Mouse (Mus musculus) neural tube, embryonic 15.5 days (tissue): ENCODE data around the gene Trim47. TPM values are rescaled to one million over a fixed set of nuclear protein-coding genes. Genes with fewer than 3 reads are reported as not detected.

Experiments used
- ATAC-seq: fragments of 200-750 bp; cut with Nextera tagmentation; 2 replicates; pipeline ENCODE4 v1.8.0; 2017; ENCODE audit warnings: mild to moderate bottlenecking, moderate TSS enrichment, moderate library complexity; ENCODE audit not compliant: low FRiP score
- H3K27ac ChIP-seq: fragments of 300-500 bp; sonication (generic); replicated peaks from 2 replicates; pipeline ENCODE4 v1.5.1; 2015; ENCODE audit warnings: mild to moderate bottlenecking, inconsistent platforms
- H3K27me3 ChIP-seq: fragments of 300-500 bp; sonication (generic); replicated peaks from 2 replicates; pipeline ENCODE4 v1.6.1; 2015; ENCODE audit warnings: inconsistent platforms
- H3K36me3 ChIP-seq: fragments of 300-500 bp; sonication (generic); 2 replicates; pipeline ENCODE4 v1.6.1; 2015; ENCODE audit warnings: inconsistent platforms
- H3K4me1 ChIP-seq: fragments of 300-500 bp; sonication (generic); 2 replicates; pipeline ENCODE4 v1.6.1; 2015; ENCODE audit warnings: inconsistent platforms
- H3K4me2 ChIP-seq: fragments of 300-500 bp; sonication (generic); 2 replicates; pipeline ENCODE4 v1.6.1; 2015; ENCODE audit warnings: inconsistent platforms, mild to moderate bottlenecking, moderate library complexity
- H3K4me3 ChIP-seq: fragments of 300-500 bp; sonication (generic); replicated peaks from 2 replicates; pipeline ENCODE4 v1.5.1; 2015; ENCODE audit warnings: mild to moderate bottlenecking, inconsistent platforms
- H3K9ac ChIP-seq: fragments of 300-500 bp; sonication (generic); replicated peaks from 2 replicates; pipeline ENCODE4 v1.6.1; 2015; ENCODE audit warnings: mild to moderate bottlenecking, inconsistent platforms
- H3K9me3 ChIP-seq: fragments of 300-500 bp; sonication (generic); replicated peaks from 2 replicates; pipeline ENCODE4 v1.6.1; 2016; ENCODE audit warnings: inconsistent platforms
- WGBS: fragments of 180-500 bp; shearing (Covaris S2); methylation state at CpG from one replicate; pipeline ENCODE4 v1.1.7; 2015; ENCODE audit warnings: mixed read lengths; 5-methylcytosine and 5-hydroxymethylcytosine counted together
- polyA plus RNA-seq: library from polyadenylated mRNA; unstranded; fragments of >200 nt; fragmentation: Nextera tagmentation; extraction: Ambion mirVana; gene quantifications from 2 replicates; pipeline ENCODE4 v1.2.1, GENCODE M21; 2015

Gene Trim47
- polyA plus RNA-seq, 1 experiment from 2014 or later: 9.8 TPM

DNA sequence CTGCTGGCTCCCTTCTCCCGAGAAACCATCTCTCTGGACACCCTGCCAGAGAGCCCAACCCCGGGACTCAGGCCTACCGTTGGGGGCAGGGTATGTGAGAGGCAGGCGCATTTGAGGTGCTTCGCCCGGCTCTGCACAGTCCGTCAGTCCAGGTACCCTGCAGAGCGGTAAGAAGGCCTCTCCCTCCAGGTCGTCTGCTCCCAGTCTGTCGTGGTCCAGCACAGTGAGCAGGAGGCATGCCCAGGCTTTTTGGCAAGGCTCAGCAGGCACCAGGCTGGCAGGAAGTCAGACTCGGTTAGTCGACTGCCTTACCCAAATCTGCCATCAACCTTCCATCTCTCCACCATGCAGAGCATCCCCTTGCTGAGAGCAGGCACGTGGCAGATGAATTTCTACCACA, 63.4 kb downstream of the Trim47 start:
- ATAC-seq: no peak
- H3K9me3 ChIP-seq: no peaks in the 10 kb centered on the region
- H3K4me2 ChIP-seq: no peak overlapping the region
- H3K27me3 ChIP-seq: no peaks in the 10 kb centered on the region
- peaks cover 37% of the 10 kb centered on the region for H3K36me3 ChIP-seq
- H3K4me1 ChIP-seq: no peaks in the 10 kb centered on the region
- H3K4me3 ChIP-seq: no peak overlapping the region
- 68% methylated on average over 13 of the region's 13 CpGs for WGBS
- no peak overlapping the region for H3K9ac ChIP-seq
- no peak overlapping the region for H3K27ac ChIP-seq

DNA sequence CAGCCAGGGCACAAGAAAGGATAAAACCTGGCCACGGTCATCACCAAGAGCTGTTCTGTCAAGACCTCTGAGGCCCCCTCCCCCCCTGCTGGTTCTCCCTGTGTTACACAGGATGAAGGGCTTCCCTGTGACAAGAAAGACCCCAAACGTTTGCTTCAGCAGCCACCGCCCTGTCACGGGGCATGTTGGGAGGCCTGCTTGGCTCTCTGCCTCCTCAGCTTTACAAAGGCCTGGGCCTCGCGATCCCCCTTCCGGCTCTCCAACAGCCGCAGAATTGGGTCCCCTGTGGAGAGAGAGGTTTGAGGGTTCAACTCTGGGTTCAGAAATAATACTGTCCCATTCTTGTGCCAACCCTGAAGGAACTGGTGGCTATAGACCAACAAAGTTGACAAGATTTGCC, 64.5 kb downstream of the Trim47 start:
- H3K9me3 ChIP-seq: no peaks in the 10 kb centered on the region
- no peak overlapping the region for H3K27ac ChIP-seq
- no peak for ATAC-seq
- H3K27me3 ChIP-seq: no peaks in the 10 kb centered on the region
- H3K4me1 ChIP-seq: no peaks in the 10 kb centered on the region
- no peak overlapping the region for H3K4me3 ChIP-seq
- no peak overlapping the region for H3K4me2 ChIP-seq
- H3K9ac ChIP-seq: no peak overlapping the region
- H3K36me3 ChIP-seq: peaks cover 48% of the 10 kb centered on the region
- WGBS: 50% methylated on average over 8 of the region's 8 CpGs

- Histone ChIP-seq H3K27me3 (no peaks in the 10 kb centered on the region), H3K4me3 (no peak overlapping the region), H3K27ac (no peak overlapping the region), H3K36me3 (peaks cover 55% of the 10 kb centered on the region), H3K9ac (no peak overlapping the region), H3K4me1 (no peaks in the 10 kb centered on the region), H3K9me3 (no peaks in the 10 kb centered on the region), H3K4me2 (no peak overlapping the region)
- 91% methylated on average over 13 of the region's 13 CpGs for WGBS
- no peak for ATAC-seq
Measured at GRCm38 (mm10) chr11:116061641-116062415, 65.2 kb downstream of the Trim47 start.

- WGBS: 93% methylated on average over 9 of the region's 9 CpGs
- no peak for ATAC-seq
- Histone ChIP-seq H3K4me3 (no peak overlapping the region), H3K9me3 (no peaks in the 10 kb centered on the region), H3K4me2 (no peak overlapping the region), H3K27ac (no peak overlapping the region), H3K9ac (no peak overlapping the region), H3K36me3 (peaks cover 66% of the 10 kb centered on the region), H3K27me3 (no peaks in the 10 kb centered on the region), H3K4me1 (no peaks in the 10 kb centered on the region)
Measured at GRCm38 (mm10) chr11:116060596-116060995, 66.4 kb downstream of the Trim47 start.

DNA sequence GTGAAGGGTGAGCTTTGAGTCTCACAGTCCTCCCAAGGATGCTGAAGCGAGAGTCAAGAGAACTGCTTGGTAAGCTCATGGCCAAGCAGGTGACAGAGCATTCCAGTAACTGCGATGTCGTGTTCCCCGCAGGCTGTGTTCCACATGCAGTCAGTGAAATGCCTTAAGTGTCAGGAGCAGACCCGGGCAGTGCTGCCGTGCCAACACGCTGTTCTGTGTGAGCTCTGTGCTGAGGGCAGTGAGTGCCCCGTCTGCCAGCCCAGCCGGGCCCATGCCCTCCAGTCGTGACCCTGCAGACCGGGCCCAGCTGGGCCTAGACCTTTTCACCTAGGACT, 67.4 kb downstream of the Trim47 start:
- H3K27ac ChIP-seq: no peak overlapping the region
- no peak overlapping the region for H3K4me2 ChIP-seq
- no peaks in the 10 kb centered on the region for H3K27me3 ChIP-seq
- 92% methylated on average over 11 of the region's 11 CpGs for WGBS
- H3K9ac ChIP-seq: no peak overlapping the region
- ATAC-seq: no peak
- no peaks in the 10 kb centered on the region for H3K4me1 ChIP-seq
- no peak overlapping the region for H3K4me3 ChIP-seq
- H3K9me3 ChIP-seq: no peaks in the 10 kb centered on the region
- peaks cover 75% of the 10 kb centered on the region for H3K36me3 ChIP-seq

DNA sequence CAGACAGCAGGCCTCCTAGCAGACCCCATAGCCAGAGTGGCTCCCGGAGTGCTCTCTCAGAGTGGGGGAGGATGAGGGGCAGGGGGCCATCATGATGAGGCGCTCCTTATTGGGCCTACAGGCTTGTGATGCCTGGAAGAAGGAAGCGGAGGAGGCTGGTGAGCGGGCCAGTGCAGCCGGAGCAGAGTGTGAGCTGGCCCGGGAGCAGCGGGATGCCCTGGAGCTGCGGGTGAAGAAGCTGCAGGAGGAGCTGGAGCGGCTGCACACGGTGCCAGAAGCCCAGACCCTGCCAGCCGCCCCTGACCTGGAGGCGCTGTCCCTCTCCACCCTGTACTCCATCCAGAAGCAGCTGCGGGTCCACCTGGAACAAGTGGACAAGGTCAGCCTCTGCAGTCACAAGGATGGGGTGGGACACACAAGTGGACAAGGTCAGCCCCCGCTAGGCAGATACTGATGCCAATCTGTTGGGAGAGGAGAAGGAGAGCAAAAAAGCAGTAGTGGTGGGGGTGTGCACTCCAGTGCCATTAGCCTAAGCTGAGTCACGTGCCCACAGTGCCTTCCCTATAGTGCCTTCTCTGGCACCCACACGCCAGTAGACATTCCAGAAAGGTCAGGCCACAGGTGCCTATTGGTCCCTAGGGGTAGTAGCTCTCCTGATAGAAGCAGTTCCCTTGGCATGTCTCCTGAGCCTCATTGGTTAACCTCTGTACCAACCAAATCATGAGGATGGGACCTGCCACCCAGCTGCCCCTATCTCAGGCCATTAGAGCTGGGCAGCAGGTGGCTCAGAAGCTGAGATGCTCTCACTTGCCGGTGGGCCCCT, 67.9 kb downstream of the Trim47 start:
- no peak overlapping the region for H3K4me2 ChIP-seq
- H3K9me3 ChIP-seq: no peaks in the 10 kb centered on the region
- ATAC-seq: no peak
- H3K9ac ChIP-seq: no peak overlapping the region
- H3K36me3 ChIP-seq: peaks cover 81% of the 10 kb centered on the region
- H3K27ac ChIP-seq: no peak overlapping the region
- H3K4me1 ChIP-seq: no peaks in the 10 kb centered on the region
- H3K4me3 ChIP-seq: no peak overlapping the region
- no peaks in the 10 kb centered on the region for H3K27me3 ChIP-seq
- WGBS: 93% methylated on average over 17 of the region's 17 CpGs

GRCm38 (mm10) chr11:116058022-116058614, 68.9 kb downstream of the Trim47 start:
- Histone ChIP-seq H3K4me2 (no peak overlapping the region), H3K36me3 (peaks cover 91% of the 10 kb centered on the region), H3K9me3 (no peaks in the 10 kb centered on the region), H3K27me3 (no peaks in the 10 kb centered on the region), H3K27ac (no peak overlapping the region), H3K9ac (no peak overlapping the region), H3K4me3 (no peak overlapping the region), H3K4me1 (no peaks in the 10 kb centered on the region)
- WGBS: 78% methylated on average over 12 of the region's 12 CpGs
- ATAC-seq: no peak

- H3K4me2 ChIP-seq: no peak overlapping the region
- H3K9ac ChIP-seq: no peak overlapping the region
- WGBS: 88% methylated on average over 4 of the region's 4 CpGs
- no peaks in the 10 kb centered on the region for H3K9me3 ChIP-seq
- no peaks in the 10 kb centered on the region for H3K4me1 ChIP-seq
- no peak overlapping the region for H3K27ac ChIP-seq
- no peaks in the 10 kb centered on the region for H3K27me3 ChIP-seq
- ATAC-seq: no peak
- H3K36me3 ChIP-seq: peaks cover 98% of the 10 kb centered on the region
- H3K4me3 ChIP-seq: no peak overlapping the region
Measured at GRCm38 (mm10) chr11:116057237-116057881, 69.7 kb downstream of the Trim47 start.

- WGBS: 95% methylated on average over 11 of the region's 11 CpGs
Measured at GRCm38 (mm10) chr11:116055873-116056272, 71.1 kb downstream of the Trim47 start.

More at GRCm38 (mm10) chr11:116055873-116056272, 71.1 kb downstream of the Trim47 start:
- H3K4me2 ChIP-seq: no peak overlapping the region
- no peak overlapping the region for H3K4me3 ChIP-seq
- H3K9me3 ChIP-seq: no peaks in the 10 kb centered on the region
- no peak overlapping the region for H3K9ac ChIP-seq
- no peak overlapping the region for H3K27ac ChIP-seq
- no peaks in the 10 kb centered on the region for H3K4me1 ChIP-seq
- no peak for ATAC-seq
- no peaks in the 10 kb centered on the region for H3K27me3 ChIP-seq
- H3K36me3 ChIP-seq: peaks cover 96% of the 10 kb centered on the region
